Mouse (Mus musculus): ENCODE results near the gene Ofd1. TPM values are rescaled to one million over a fixed set of nuclear protein-coding genes. Genes with fewer than 3 reads are reported as not detected.

Ofd1 gene
- 8.2 TPM in 2 replicates for polyA plus RNA-seq (2012; rRNA removed)

DNA sequence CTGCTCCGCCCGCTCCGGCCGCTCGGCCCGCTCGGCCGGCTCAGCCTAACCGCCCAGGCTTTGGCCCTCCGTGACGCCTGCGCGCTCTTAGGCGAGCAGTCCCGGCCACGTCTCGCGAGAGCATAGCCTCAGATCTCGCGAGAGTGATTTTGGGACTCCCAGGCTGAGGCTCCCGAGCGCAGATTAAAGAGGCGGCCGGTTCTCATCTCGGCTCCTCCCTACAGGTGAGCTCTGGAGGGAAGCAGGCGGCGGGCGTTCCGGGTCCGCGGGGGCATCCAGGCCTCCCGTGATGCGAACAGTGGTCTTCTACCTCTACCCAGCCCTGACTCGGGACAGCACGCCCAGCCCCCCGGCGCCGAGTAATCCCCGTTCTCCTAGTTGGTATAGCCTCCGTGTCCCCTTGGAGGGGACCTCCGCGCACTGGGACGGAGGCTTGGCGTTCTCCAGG lies at the start of gene Ofd1:
Gene Ofd1 (minus strand): TSS at position 89 of the 448 bp plus-strand sequence.

DNA sequence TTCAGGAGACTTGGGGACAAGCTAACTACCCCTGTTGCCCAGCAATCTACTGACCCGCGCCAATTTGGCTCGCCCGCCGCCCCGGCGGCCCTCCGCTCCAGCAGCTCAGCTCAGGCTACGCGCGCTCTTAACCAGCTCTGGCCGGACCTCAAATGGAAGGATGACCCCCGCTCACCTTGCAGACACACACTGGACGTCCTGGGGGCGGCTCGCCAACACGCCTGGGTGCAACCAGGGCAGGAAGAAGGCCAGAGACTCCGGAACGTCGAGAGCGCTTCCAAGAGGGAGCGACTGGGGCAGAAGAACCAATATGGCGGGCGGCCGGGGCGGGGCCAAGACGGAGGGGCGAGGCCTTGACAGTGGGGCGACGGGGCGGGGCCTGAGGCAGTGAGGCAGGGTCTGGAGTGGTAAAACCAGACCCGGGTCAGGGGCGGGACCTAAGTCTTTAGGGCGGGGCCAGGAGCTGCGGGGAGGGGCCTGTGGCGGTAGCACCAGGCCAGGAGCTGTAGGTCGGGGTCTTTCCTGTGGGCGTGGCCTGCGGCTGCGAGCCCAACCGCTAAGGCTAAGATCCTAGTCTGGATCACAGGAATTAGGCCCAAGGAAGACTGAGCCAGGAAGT lies 39.0 kb upstream of the Ofd1 start, which contains the start of gene Rab9:
Gene Rab9 (minus strand): TSS at position 503 of the 619 bp plus-strand sequence.

DNA sequence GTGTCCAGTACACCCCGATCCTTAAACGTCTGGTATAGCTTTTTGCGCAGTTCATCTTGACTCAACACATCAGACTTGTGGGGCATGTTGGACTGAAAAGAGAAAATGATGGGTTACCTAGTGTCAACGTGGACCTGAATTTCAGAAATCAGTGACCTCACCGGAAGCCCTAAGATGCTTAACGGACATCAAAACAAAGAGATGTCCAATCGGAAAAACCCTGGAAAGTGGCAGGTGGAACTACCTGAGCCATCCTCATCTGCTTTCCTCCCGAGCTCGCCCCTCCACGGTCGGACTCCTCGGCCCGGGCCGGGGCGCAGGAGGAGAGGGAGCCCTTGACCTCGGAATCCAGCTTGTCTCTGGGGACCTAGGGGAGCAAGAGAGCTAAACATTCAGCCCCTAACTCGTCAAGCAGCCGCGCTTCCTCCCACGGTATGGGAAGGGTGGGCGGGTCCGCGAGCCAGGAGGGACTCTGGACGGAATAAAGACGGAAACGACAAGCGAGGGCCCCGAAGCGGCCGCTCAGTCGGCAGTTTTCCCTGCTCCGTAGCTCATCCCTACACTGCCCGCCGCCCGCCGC lies 378 bp downstream of the Ofd1 start, which contains the start of gene Trappc2:
Gene Trappc2 (plus strand): TSS at position 539 of the 580 bp plus-strand sequence.

Other genes starting within 250 kb of the Ofd1 start
- gene Gpm6b, start 201.8 kb downstream of the Ofd1 start, polyA plus RNA-seq (2012; rRNA removed), result 158 and 220 TPM in 2 replicates
- 25.3 and 27.7 TPM in 2 replicates for gene Trappc2, start 130 bp downstream of the Ofd1 start, polyA plus RNA-seq (2012; rRNA removed)
- 25.5 and 27.8 TPM in 2 replicates for gene Rab9, start 39.2 kb upstream of the Ofd1 start, polyA plus RNA-seq (2012; rRNA removed)
- 2.8 and 2.9 TPM in 2 replicates for gene Tceanc, start 77.9 kb upstream of the Ofd1 start, polyA plus RNA-seq (2012; rRNA removed)
- gene Egfl6, start 145.0 kb upstream of the Ofd1 start, polyA plus RNA-seq (2012; rRNA removed), result 4.3 and 20.3 TPM in 2 replicates

Measured in central nervous system, embryonic 14 days (tissue).